Mouse (Mus musculus) heart, adult 2 months (tissue): ENCODE data around the gene Tsen34.
"Not testable (repeated sequence)": the region's sequence is repeated elsewhere in the genome, so short reads cannot be mapped to it uniquely, and the experiment has no call there.

ENCODE experiments used
- CTCF ChIP-seq: fragments of 200-600 bp; IDR thresholded peaks from 2 replicates; pipeline ENCODE4 v1.8.1; 2022; ENCODE audit warnings: antibody characterized with exemption, mild to moderate bottlenecking, moderate library complexity
- EP300 ChIP-seq: fragments of 200-500 bp; IDR thresholded peaks from 2 replicates; pipeline ENCODE4 v1.6.1; 2011; ENCODE audit warnings: low read depth, low read length, control low read depth; ENCODE audit not compliant: insufficient read depth
- POLR2A ChIP-seq: fragments of 200-500 bp; IDR thresholded peaks from 2 replicates; pipeline ENCODE4 v1.6.1; 2011; ENCODE audit warnings: mild to moderate bottlenecking, low read depth, low read length, control low read depth; ENCODE audit not compliant: insufficient read depth

DNA sequence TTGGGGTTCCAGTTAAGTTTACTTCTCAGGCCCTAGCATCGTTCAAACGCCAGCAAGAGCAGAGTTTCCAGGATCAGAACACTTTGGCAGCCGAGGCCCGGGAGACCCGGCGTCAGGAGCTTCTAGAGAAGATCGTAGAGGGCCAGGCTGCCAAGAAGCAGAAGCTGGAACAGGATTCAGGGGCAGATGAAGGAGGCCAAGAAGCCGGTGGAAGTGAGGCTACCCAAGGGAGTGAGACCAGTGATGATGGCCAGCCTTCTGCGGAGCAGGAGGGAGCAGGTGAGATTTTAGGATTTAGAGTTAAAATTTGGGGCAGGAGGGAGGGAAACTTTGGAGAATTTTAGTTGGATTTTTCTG is 2.3 kb downstream of the Tsen34 start:
- not testable (repeated sequence) for TF ChIP-seq EP300, POLR2A, CTCF
